In genomic region chr2:113662276-113662851, GRCm38 (mm10) we compare ENCODE assay signal across 21 mouse cellular contexts.
"Had no signal": no experiment of that assay in that cellular context is flagged by ENCODE, and none has a peak within 500 bp of the region (broad histone marks: within the 10 kb centered on the region; RNA-seq: fewer than 3 reads in every experiment).

No protein-coding gene starts in this region.

- H3K9me3 ChIP-seq: limb, embryonic 12.5 days; limb, embryonic 15.5 days; liver, embryonic 12.5 days; liver, embryonic 15.5 days; lung, embryonic 15.5 days; midbrain, embryonic 12.5 days; neural tube, embryonic 13.5 days had no signal

- H3K9ac ChIP-seq: limb, embryonic 12.5 days; limb, embryonic 15.5 days; liver, embryonic 12.5 days; liver, embryonic 15.5 days; lung, embryonic 15.5 days; midbrain, embryonic 12.5 days; neural tube, embryonic 13.5 days had no signal

- H3K4me3 ChIP-seq: limb, embryonic 12.5 days; limb, embryonic 15.5 days; liver, embryonic 12.5 days; liver, embryonic 15.5 days; lung, embryonic 15.5 days; midbrain, embryonic 12.5 days; myocyte; neural tube, embryonic 13.5 days had no signal

- ATAC-seq: liver, embryonic 12.5 days; midbrain, embryonic 16.5 days had no signal

- H3K4me1 ChIP-seq: limb, embryonic 12.5 days; limb, embryonic 15.5 days; liver, embryonic 12.5 days; liver, embryonic 15.5 days; lung, embryonic 15.5 days; midbrain, embryonic 12.5 days; neural tube, embryonic 13.5 days had no signal

- H3K36me3 ChIP-seq: limb, embryonic 12.5 days; limb, embryonic 15.5 days; liver, embryonic 12.5 days; liver, embryonic 15.5 days; lung, embryonic 15.5 days; midbrain, embryonic 12.5 days; neural tube, embryonic 13.5 days had no signal

- DNase-seq: kidney, adult 18-20 months; kidney, adult 9 months; kidney, postnatal 10 days; kidney, postnatal 36 days; left cerebral cortex, postnatal 4 days; lung, adult 18-20 months; lung, postnatal 10 days; lung, postnatal 36 days; retina, postnatal 1 day; right cerebral cortex, postnatal 14 days; thymus, adult 18-20 months; thymus, postnatal 4 days had no signal

- H3K4me2 ChIP-seq: limb, embryonic 12.5 days; limb, embryonic 15.5 days; liver, embryonic 12.5 days; liver, embryonic 15.5 days; lung, embryonic 15.5 days; midbrain, embryonic 12.5 days; neural tube, embryonic 13.5 days had no signal

- H3K27me3 ChIP-seq: limb, embryonic 12.5 days; limb, embryonic 15.5 days; liver, embryonic 12.5 days; liver, embryonic 15.5 days; lung, embryonic 15.5 days; midbrain, embryonic 12.5 days; neural tube, embryonic 13.5 days had no signal

- H3K27ac ChIP-seq: limb, embryonic 12.5 days; limb, embryonic 15.5 days; liver, embryonic 12.5 days; liver, embryonic 15.5 days; lung, embryonic 15.5 days; midbrain, embryonic 12.5 days; neural tube, embryonic 13.5 days had no signal
